Mouse (Mus musculus) midbrain, embryonic 11.5 days (tissue): ENCODE data around the gene Snrpc. TPM values are rescaled to one million over a fixed set of nuclear protein-coding genes. Genes with fewer than 3 reads are reported as not detected.
A peak's percentile ranks its signal among the peaks of the same experiment; 100 is the strongest.
"Not testable (repeated sequence)": the region's sequence is repeated elsewhere in the genome, so short reads cannot be mapped to it uniquely, and the experiment has no call there.

Experiments
- ATAC-seq: fragments of 200-750 bp; cut with Nextera tagmentation; 2 replicates; pipeline ENCODE4 v1.8.0; 2017; ENCODE audit warnings: moderate TSS enrichment, moderate library complexity; ENCODE audit not compliant: low FRiP score
- DNase-seq: peaks from one replicate; pipeline ENCODE4 v3.0.0; 2015; ENCODE audit warnings: low spot score; ENCODE audit errors: missing footprints
- H3K27ac ChIP-seq: fragments of 300-500 bp; sonication (generic); 2 replicates; pipeline ENCODE4 v1.5.1; 2014; ENCODE audit warnings: low read depth, low read length
- H3K27me3 ChIP-seq: fragments of 300-500 bp; sonication (generic); 2 replicates; pipeline ENCODE4 v1.6.1; 2014; ENCODE audit warnings: mild to moderate bottlenecking, low read length, moderate library complexity, mixed read lengths; ENCODE audit not compliant: control insufficient read depth, insufficient read depth
- H3K36me3 ChIP-seq: fragments of 300-500 bp; sonication (generic); 2 replicates; pipeline ENCODE4 v1.6.1; 2014; ENCODE audit warnings: mild to moderate bottlenecking, low read length, moderate library complexity, mixed read lengths; ENCODE audit not compliant: control insufficient read depth, insufficient read depth
- H3K4me1 ChIP-seq: fragments of 300-500 bp; sonication (generic); 2 replicates; pipeline ENCODE4 v1.6.1; 2014; ENCODE audit warnings: low read length; ENCODE audit not compliant: control insufficient read depth, insufficient read depth
- H3K4me2 ChIP-seq: fragments of 300-500 bp; sonication (generic); 2 replicates; pipeline ENCODE4 v1.6.1; 2014; ENCODE audit warnings: mild to moderate bottlenecking, moderate library complexity
- H3K4me3 ChIP-seq: fragments of 300-500 bp; sonication (generic); 2 replicates; pipeline ENCODE4 v1.5.1; 2014; ENCODE audit warnings: low read depth, low read length
- H3K9ac ChIP-seq: fragments of 300-500 bp; sonication (generic); 2 replicates; pipeline ENCODE4 v1.6.1; 2014; ENCODE audit warnings: low read length
- H3K9me3 ChIP-seq: fragments of 300-500 bp; sonication (generic); 2 replicates; pipeline ENCODE4 v1.6.1; 2016; ENCODE audit warnings: low read length; ENCODE audit not compliant: control insufficient read depth
- WGBS: fragments of 180-500 bp; shearing (Covaris S2); extraction: QIAGEN DNeasy Blood & Tissue Kit; methylation state at CpG from one replicate; pipeline ENCODE4 v1.1.7; 2014; 5-methylcytosine and 5-hydroxymethylcytosine counted together
- polyA plus RNA-seq: library from polyadenylated mRNA; unstranded; fragments of >200 nt; fragmentation: Nextera tagmentation; extraction: Ambion mirVana; gene quantifications from 2 replicates; pipeline ENCODE4 v1.2.1, GENCODE M21; 2014

Gene Snrpc
- 358 and 416 TPM in 2 replicates for polyA plus RNA-seq

DNA sequence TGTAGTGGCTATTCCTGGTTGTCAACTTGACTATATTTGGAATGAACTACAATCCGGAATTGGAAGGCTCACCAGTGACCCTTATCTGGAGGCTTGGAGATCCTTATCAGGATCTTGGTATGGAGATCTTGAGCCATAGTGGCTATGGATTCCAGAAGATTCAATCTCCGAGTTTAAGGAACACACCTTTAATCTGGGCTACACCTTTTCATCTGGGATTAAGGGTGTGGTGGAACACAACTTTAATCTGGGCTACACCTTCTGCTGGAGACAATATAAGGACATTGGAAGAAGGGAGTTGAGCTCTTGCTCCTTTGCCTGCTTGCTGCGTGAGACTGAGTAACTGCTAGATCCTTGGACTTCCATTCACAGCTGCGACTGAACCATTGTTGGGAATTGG lies at the start of gene Snrpc:
TSS of gene Snrpc (plus strand) at position 301 of the 400 bp plus-strand sequence.
- not testable (repeated sequence) for H3K9ac ChIP-seq, ATAC-seq, H3K27ac ChIP-seq, H3K4me2 ChIP-seq, H3K4me3 ChIP-seq, H3K4me1 ChIP-seq, DNase-seq, H3K27me3 ChIP-seq, H3K36me3 ChIP-seq, H3K9me3 ChIP-seq
- WGBS = 84% methylated on average over 3 of the region's 4 CpGs

DNA sequence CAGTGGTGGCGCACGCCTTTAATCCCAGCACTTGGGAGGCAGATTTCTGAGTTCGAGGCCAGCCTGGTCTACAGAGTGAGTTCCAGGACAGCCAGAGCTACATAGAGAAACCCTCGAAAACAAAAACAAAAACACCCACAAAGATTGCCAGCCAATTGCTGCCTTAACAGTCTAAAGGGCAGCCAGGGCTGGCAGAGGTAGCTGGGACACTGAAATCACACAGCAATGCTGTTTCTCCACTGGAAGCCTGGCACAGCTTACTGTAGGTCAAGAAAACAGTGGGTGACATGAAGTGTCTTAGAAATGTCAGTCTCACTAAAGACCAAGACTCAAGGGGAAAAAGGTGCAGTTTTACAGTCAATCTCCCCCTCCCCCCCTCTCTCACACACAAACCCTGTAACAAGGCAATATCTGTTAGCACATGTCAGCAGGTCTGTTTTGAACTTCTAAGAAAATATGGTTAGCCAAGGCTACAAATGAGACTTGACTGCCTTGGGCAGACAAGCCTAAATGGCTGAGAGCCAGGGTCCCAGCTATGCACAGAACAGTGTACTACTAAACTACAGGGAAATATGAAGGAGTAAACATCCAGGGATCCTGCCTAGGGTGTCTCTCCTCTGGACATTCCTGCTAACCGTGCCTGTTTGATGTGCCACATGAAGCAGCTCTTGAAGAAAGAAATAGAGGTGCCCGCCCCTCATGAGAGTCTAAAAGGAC lies 49.3 kb upstream of the Snrpc start:
- peaks cover 7% of the 10 kb centered on the region; the same call in 1 of the 2 replicates for H3K36me3 ChIP-seq
- no peaks in the 10 kb centered on the region for H3K27me3 ChIP-seq
- H3K4me1 ChIP-seq = no peaks in the 10 kb centered on the region
- DNase-seq (no peak), ATAC-seq (no peak)
- no peaks in the 10 kb centered on the region for H3K9me3 ChIP-seq
- WGBS = 93% methylated on average over 6 of the region's 6 CpGs
- no peak overlapping the region for H3K9ac ChIP-seq
- H3K27ac ChIP-seq = no peak overlapping the region
- H3K4me2 ChIP-seq = no peak overlapping the region
- no peak overlapping the region for H3K4me3 ChIP-seq

DNA sequence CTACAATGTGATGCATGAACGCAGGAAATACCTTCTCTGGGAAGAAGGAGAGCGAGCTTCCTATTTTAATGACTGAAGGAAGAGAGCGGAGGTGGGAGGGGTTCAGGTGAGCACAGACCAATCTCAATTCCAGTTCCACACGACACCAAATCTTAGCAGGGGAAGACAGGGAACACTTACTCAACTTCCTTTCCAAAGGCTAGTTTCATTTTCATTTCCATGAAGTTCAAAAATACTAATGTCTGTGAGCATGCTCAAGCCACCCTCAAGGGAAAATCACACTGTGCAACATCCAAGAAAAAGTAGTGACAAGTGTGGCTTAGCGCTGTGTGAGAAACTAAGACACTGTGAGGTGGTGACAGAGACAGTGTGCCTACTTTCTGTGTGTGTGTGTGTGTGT lies 47.9 kb upstream of the Snrpc start:
- no peak overlapping the region for H3K27ac ChIP-seq
- no peak overlapping the region for H3K9ac ChIP-seq
- no peak overlapping the region for H3K4me2 ChIP-seq
- H3K27me3 ChIP-seq = no peaks in the 10 kb centered on the region
- no peaks in the 10 kb centered on the region for H3K9me3 ChIP-seq
- H3K4me3 ChIP-seq = no peak overlapping the region
- WGBS = 99% methylated on average over 5 of the region's 5 CpGs
- DNase-seq (no peak), ATAC-seq (no peak)
- peaks cover 5% of the 10 kb centered on the region; the same call in 1 of the 2 replicates for H3K36me3 ChIP-seq
- no peaks in the 10 kb centered on the region for H3K4me1 ChIP-seq

DNA sequence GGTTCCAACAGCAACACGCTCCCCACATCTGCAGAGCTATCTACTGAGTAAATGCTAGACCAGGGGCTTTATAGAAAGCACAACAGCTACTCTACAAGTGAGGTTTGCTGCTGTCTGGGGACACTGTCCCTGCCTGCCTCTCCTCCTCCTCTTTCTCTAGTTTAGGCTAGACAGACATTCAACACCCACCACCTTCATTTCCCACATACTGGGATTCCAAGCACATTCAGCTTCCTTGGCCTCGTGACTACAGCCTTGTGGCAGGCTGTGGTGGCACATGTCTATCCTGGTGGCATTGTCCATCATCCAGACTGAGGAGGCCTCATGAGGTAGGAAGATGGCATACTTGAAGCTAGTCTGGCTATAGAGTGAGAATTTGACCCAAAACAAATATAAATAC lies 47.0 kb upstream of the Snrpc start:
- ATAC-seq = no peak
- no peaks in the 10 kb centered on the region for H3K27me3 ChIP-seq
- 96% methylated on average over 2 of the region's 2 CpGs for WGBS

DNA sequence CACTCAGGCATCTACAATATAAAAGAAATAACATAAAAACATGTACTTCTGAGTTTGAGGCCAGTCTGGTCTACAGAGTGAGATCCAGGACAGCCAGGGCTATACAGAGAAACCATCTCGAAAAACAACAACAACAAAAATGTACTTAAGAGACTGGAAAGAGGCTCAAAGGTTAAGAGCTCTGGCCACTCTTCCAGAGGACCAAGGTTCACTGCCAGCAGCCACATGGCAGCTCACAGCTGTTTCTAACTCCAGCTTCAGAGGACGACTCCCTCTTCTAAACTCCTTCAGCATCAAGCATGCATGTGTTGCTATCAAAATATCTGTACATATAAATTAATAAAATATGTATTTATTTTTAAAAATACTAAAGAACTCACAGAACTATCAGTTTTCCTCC lies 46.4 kb upstream of the Snrpc start:
- H3K4me3 ChIP-seq = no peak overlapping the region
- ATAC-seq (no peak), DNase-seq (no peak)
- no peak overlapping the region for H3K27ac ChIP-seq
- no peak overlapping the region for H3K9ac ChIP-seq
- H3K9me3 ChIP-seq = no peaks in the 10 kb centered on the region
- peaks cover 2% of the 10 kb centered on the region; the same call in 1 of the 2 replicates for H3K36me3 ChIP-seq
- 85% methylated on average over 2 of the region's 2 CpGs for WGBS
- H3K27me3 ChIP-seq = no peaks in the 10 kb centered on the region
- H3K4me2 ChIP-seq = no peak overlapping the region
- H3K4me1 ChIP-seq = peaks cover 4% of the 10 kb centered on the region

More for the DNA sequence above, 47.0 kb upstream of the Snrpc start:
- H3K27ac ChIP-seq = no peak overlapping the region
- no peaks in the 10 kb centered on the region for H3K9me3 ChIP-seq
- H3K9ac ChIP-seq = no peak overlapping the region
- H3K36me3 ChIP-seq = peaks cover 2% of the 10 kb centered on the region; the same call in 1 of the 2 replicates
- no peak overlapping the region for H3K4me2 ChIP-seq
- DNase-seq = no peak
- H3K4me1 ChIP-seq = no peaks in the 10 kb centered on the region
- no peak overlapping the region for H3K4me3 ChIP-seq

DNA sequence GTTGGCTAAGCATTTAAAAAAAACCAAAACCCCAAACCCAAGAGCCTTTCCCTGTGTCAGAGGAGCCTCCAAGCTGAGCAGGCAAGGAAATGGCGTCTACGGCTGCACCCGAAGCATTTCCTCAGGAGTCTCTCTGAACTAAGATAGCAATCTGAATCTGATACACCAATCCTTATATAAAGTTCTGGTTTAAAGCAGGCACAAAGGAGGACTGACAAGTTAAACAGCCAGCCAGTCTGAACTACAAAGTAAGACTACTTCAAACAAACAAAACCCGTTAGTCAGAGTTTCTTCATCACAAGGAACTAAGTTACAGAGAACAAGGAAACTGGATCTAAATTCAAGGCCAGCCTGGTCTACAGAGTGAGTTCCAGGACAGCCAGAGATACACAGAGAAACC lies 45.4 kb upstream of the Snrpc start:
- ATAC-seq (no peak), DNase-seq (no peak)
- Histone ChIP-seq H3K4me1 (peaks cover 14% of the 10 kb centered on the region), H3K4me3 (no peak overlapping the region), H3K36me3 (peaks cover 2% of the 10 kb centered on the region; the same call in 1 of the 2 replicates), H3K4me2 (no peak overlapping the region), H3K27ac (no peak overlapping the region), H3K9ac (no peak overlapping the region), H3K9me3 (no peaks in the 10 kb centered on the region), H3K27me3 (no peaks in the 10 kb centered on the region)
- WGBS = 91% methylated on average over 4 of the region's 4 CpGs

DNA sequence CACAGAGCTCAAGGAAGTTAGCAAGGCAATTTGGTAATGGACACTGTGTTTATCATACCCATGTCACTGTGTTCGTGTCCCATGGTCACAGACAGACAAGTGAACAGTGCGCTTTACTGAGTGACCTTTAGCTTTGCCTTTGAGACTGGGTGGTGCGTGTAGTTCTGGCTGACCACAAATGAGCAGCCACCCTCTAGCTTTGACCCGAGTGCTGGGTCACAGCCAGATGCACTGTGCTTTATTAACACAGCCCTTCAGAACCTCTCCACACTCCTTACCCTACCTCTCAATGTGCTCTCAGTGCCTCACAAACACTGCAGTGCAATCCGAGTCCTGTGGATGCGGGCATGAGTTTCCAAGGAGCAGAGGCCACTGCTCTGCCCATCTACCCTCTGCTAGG lies 44.8 kb upstream of the Snrpc start:
- WGBS = 88% methylated on average over 6 of the region's 6 CpGs
- Histone ChIP-seq H3K4me3 (no peak overlapping the region), H3K9me3 (no peaks in the 10 kb centered on the region), H3K36me3 (peaks cover 2% of the 10 kb centered on the region; the same call in 1 of the 2 replicates), H3K27me3 (no peaks in the 10 kb centered on the region), H3K4me1 (peaks cover 20% of the 10 kb centered on the region), H3K9ac (no peak overlapping the region), H3K4me2 (no peak overlapping the region), H3K27ac (no peak overlapping the region)
- DNase-seq = peak; percentile 49
- ATAC-seq = no peak

DNA sequence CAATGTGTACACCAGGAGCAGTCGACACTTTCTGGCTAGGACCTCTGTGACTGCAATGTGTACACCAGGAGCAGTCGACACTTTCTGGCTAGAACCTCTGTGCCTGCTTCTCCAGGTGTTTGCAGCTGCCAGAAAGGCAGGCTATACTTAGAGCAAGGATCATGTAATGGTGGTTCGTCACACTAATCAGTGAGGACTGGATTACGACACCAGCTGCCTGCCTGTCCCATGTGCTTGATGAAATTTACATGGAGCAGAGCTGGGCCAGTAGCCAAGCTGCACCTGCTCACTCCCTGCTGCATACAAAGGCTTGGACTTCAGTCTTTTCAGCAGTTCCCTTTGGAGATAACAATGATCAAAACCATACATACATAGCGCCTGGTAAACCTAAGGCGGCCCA lies 41.2 kb upstream of the Snrpc start:
- peak overlapping the region; percentile 85 for H3K27ac ChIP-seq
- 68% methylated on average over 6 of the region's 6 CpGs for WGBS
- ATAC-seq (peak; percentile 86), DNase-seq (peak; percentile 87)
- no peak overlapping the region for H3K4me3 ChIP-seq
- H3K4me1 ChIP-seq = peaks cover 21% of the 10 kb centered on the region
- peaks cover 2% of the 10 kb centered on the region; the same call in 1 of the 2 replicates for H3K36me3 ChIP-seq
- no peaks in the 10 kb centered on the region for H3K27me3 ChIP-seq
- 0 out of 2 replicates have a peak overlapping the region, but pooled peaks have one; percentile 3 for H3K4me2 ChIP-seq
- no peaks in the 10 kb centered on the region for H3K9me3 ChIP-seq
- peak overlapping the region; percentile 52; the same call in 1 of the 2 replicates for H3K9ac ChIP-seq

DNA sequence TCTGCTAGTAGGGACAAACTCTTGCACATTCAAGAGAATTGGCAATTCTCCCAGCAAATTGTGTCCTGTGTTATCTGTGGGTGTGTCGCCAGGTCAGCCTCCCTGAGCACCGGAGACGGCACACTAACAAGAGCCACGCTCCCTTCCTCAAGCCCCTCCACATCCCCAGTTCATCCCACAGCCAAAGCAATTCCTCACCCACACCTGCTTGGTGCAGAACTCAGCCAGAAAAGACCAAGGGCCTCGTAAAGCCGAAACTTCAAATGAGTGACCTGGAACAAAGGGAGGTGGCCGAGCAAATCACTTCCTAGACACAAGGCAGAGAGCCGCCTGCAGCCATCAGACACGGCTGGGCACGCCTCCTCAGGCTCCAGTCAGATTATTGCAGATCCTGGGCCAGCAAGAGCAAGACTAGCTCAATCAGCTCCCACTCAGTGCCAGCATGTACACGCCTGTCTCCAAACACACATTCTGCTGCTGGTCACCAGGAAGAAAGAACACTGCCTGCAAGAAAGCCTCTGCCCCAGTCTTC lies 40.5 kb upstream of the Snrpc start:
- 33% methylated on average over 11 of the region's 11 CpGs for WGBS
- peaks cover 21% of the 10 kb centered on the region for H3K4me1 ChIP-seq
- H3K27ac ChIP-seq = peak overlapping the region; percentile 85
- H3K4me2 ChIP-seq = no peak overlapping the region; the same call in 1 of the 2 replicates
- peak overlapping the region; percentile 52 for H3K9ac ChIP-seq
- peaks cover 2% of the 10 kb centered on the region; the same call in 1 of the 2 replicates for H3K36me3 ChIP-seq
- ATAC-seq (peak; percentile 46; the same call in 1 of the 2 replicates), DNase-seq (peak; percentile 89)
- H3K27me3 ChIP-seq = no peaks in the 10 kb centered on the region
- no peaks in the 10 kb centered on the region for H3K9me3 ChIP-seq
- peak overlapping the region; percentile 4; the same call in 1 of the 2 replicates for H3K4me3 ChIP-seq
